10 mouse cellular contexts compared by ENCODE assay signal in the genomic region with DNA sequence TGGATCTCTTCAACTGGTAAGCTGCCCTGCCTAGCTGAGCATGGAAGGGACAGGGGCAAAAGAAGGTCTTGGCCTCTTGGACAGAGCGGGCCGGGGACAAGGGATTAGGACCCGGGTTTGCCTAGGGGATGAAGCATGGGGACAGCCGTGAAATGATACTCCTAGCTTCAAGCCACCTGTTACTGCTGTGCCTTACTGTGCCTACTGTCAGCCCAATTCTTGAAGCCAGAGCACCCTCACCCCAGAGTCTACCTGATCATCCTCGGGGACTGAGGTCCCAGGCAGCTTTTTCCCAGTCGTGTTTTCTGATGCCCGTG. TPM values are rescaled to one million over a fixed set of nuclear protein-coding genes. Genes with fewer than 3 reads are reported as not detected.
DNase-seq lines count a peak whose midpoint lies in the region; ATAC-seq and TF ChIP-seq lines count a peak whose summit lies in the region.
"Had no signal": no experiment of that assay in that cellular context is flagged by ENCODE, and none has a peak within 500 bp of the region (broad histone marks: within the 10 kb centered on the region; RNA-seq: fewer than 3 reads in every experiment).

No protein-coding gene starts in this region.

- no peaks in the 10 kb centered on the region for H3K9me3 ChIP-seq in heart, embryonic 12.5 days (replicated peaks)
- H3K9me3 ChIP-seq in hindbrain, embryonic 14.5 days (ENCODE audit: control insufficient read depth, low read length), result no peaks in the 10 kb centered on the region
- no peaks in the 10 kb centered on the region for H3K9me3 ChIP-seq in midbrain, embryonic 15.5 days

- no peak for TF ChIP-seq CTCF in cortical plate, adult 2 months (IDR thresholded peaks at IDR 0.05; ENCODE audit: extremely low read depth, insufficient read depth, low read length)

- peak overlapping the region; percentile 75 for H3K4me2 ChIP-seq in heart, embryonic 12.5 days
- peak overlapping the region; percentile 74 for H3K4me2 ChIP-seq in hindbrain, embryonic 14.5 days (replicated peaks)
- H3K4me2 ChIP-seq in midbrain, embryonic 15.5 days, result peak overlapping the region; percentile 66

- DNase-seq in heart, postnatal 4 days, result no peak
- DNase-seq in hindbrain, embryonic 14.5 days (ENCODE audit: low spot score), result no peak
- DNase-seq in ovary, postnatal 36 days (ENCODE audit: low spot score), result no peak
- DNase-seq in right cerebral cortex, postnatal 4 days, result no peak

- H3K4me3 ChIP-seq in heart, embryonic 12.5 days, result peak overlapping the region; percentile 41
- H3K4me3 ChIP-seq in cortical plate, adult 2 months (ENCODE audit: insufficient read depth, low read length), result 0 out of 2 replicates have a peak overlapping the region, but pooled peaks have one; percentile 33
- peak overlapping the region; percentile 42 for H3K4me3 ChIP-seq in hindbrain, embryonic 14.5 days (replicated peaks; ENCODE audit: low read length)
- peak overlapping the region; percentile 46 for H3K4me3 ChIP-seq in midbrain, embryonic 15.5 days

- no peak overlapping the region for H3K27ac ChIP-seq in heart, embryonic 12.5 days (ENCODE audit: poor library complexity, severe bottlenecking)
- H3K27ac ChIP-seq in cortical plate, adult 2 months (ENCODE audit: insufficient read depth, low read length), result no peak overlapping the region
- H3K27ac ChIP-seq in hindbrain, embryonic 14.5 days, result no peak overlapping the region
- H3K27ac ChIP-seq in midbrain, embryonic 15.5 days, result no peak overlapping the region

- TF ChIP-seq POLR2A in cortical plate, adult 2 months (IDR thresholded peaks at IDR 0.05; ENCODE audit: extremely low read depth, insufficient read depth, low read length), result no peak

- peaks cover 36% of the 10 kb centered on the region for H3K27me3 ChIP-seq in heart, embryonic 12.5 days (replicated peaks)
- no peaks in the 10 kb centered on the region; the same call in 1 of the 2 replicates for H3K27me3 ChIP-seq in hindbrain, embryonic 14.5 days (ENCODE audit: control insufficient read depth, insufficient read depth, low read length)
- no peaks in the 10 kb centered on the region for H3K27me3 ChIP-seq in midbrain, embryonic 15.5 days (replicated peaks)

- H3K9ac ChIP-seq in heart, embryonic 12.5 days, result no peak overlapping the region
- H3K9ac ChIP-seq in hindbrain, embryonic 14.5 days, result 0 out of 2 replicates have a peak overlapping the region, but pooled peaks have one; percentile 36
- 0 out of 2 replicates have a peak overlapping the region, but pooled peaks have one; percentile 29 for H3K9ac ChIP-seq in midbrain, embryonic 15.5 days

- H3K36me3 ChIP-seq in heart, embryonic 12.5 days, result no peaks in the 10 kb centered on the region
- H3K36me3 ChIP-seq in hindbrain, embryonic 14.5 days (replicated peaks; ENCODE audit: control insufficient read depth, insufficient read depth), result no peaks in the 10 kb centered on the region
- H3K36me3 ChIP-seq in midbrain, embryonic 15.5 days (replicated peaks), result no peaks in the 10 kb centered on the region

- H3K4me1 ChIP-seq in heart, embryonic 12.5 days (replicated peaks), result no peaks in the 10 kb centered on the region
- no peaks in the 10 kb centered on the region for H3K4me1 ChIP-seq in cortical plate, adult 2 months (ENCODE audit: control insufficient read depth, insufficient read depth, low read length)
- H3K4me1 ChIP-seq in hindbrain, embryonic 14.5 days (replicated peaks; ENCODE audit: control insufficient read depth, insufficient read depth, low read length), result no peaks in the 10 kb centered on the region
- H3K4me1 ChIP-seq in midbrain, embryonic 15.5 days, result no peaks in the 10 kb centered on the region

- 63% methylated on average over 7 of the region's 7 CpGs for WGBS in heart, embryonic 12.5 days
- 53% methylated on average over 7 of the region's 7 CpGs for WGBS in hindbrain, embryonic 14.5 days
- WGBS in midbrain, embryonic 15.5 days, result 43% methylated on average over 7 of the region's 7 CpGs

- ATAC-seq in heart, embryonic 12.5 days (ENCODE audit: insufficient number of reproducible peaks, low FRiP score), result no peak
- ATAC-seq in hindbrain, embryonic 14.5 days (ENCODE audit: low FRiP score), result peak; percentile 68
- no peak; the same call in 1 of the 2 replicates for ATAC-seq in midbrain, embryonic 15.5 days (replicated peaks)
- no peak for ATAC-seq in erythroblast, adult 5-6 weeks (replicated peaks; ENCODE audit: low FRiP score, poor library complexity, severe bottlenecking)

RNA-seq across cellular contexts. Expression of a gene that starts 0.6 kb away (rescaled TPM):
- 0.05 TPM in 1 of 2 replicates, not detected in the other for polyA plus RNA-seq in heart, embryonic 12.5 days (2016; fragmentation: Nextera tagmentation; extraction: Ambion mirVana)
- under 1 TPM in 1 of 2 experiments, not detected in 1; 0.17 TPM for total RNA-seq in heart, postnatal 4 days (2021)
- polyA plus RNA-seq in cortical plate, adult 2 months (2012; rRNA removed), result 0.26 and 0.29 TPM in 2 replicates
- 3.8 and 6.4 TPM in 2 replicates for polyA plus RNA-seq in hindbrain, embryonic 14.5 days (2014; fragmentation: Nextera tagmentation; extraction: Ambion mirVana)
- 4.1 and 4.9 TPM in 2 replicates for polyA plus RNA-seq in midbrain, embryonic 15.5 days (2015; fragmentation: Nextera tagmentation; extraction: Ambion mirVana)
- total RNA-seq in erythroblast, adult 5-6 weeks (2015; ENCODE audit: low replicate concordance), result not detected in 2 replicates
- not detected in 2 replicates for total RNA-seq in erythroblast, adult 5-6 weeks (2017; ENCODE audit: low replicate concordance)
- polyA plus RNA-seq: C2C12; liver, adult 2 months had no signal
